11 mouse cellular contexts compared by ENCODE assay signal in genomic region chr19:56133565-56133964, GRCm38 (mm10).
DNase-seq lines count a peak whose midpoint lies in the region; ATAC-seq and TF ChIP-seq lines count a peak whose summit lies in the region.
"Had no signal": no experiment of that assay in that cellular context is flagged by ENCODE, and none has a peak within 500 bp of the region (broad histone marks: within the 10 kb centered on the region; RNA-seq: fewer than 3 reads in every experiment).

No protein-coding gene starts in this region.

- H3K9me3 ChIP-seq in lung, embryonic 15.5 days: no peaks in the 10 kb centered on the region
- H3K9me3 ChIP-seq in limb, embryonic 12.5 days: no peaks in the 10 kb centered on the region
- H3K9me3 ChIP-seq in midbrain, postnatal 0 days (ENCODE audit: low read length): no peaks in the 10 kb centered on the region
- H3K9me3 ChIP-seq: heart, embryonic 15.5 days; neural tube, embryonic 13.5 days had no signal

- 22% methylated on average over 5 of the region's 5 CpGs for WGBS in cerebellum, adult 2 months
- WGBS in lung, embryonic 15.5 days: 32% methylated on average over 5 of the region's 5 CpGs
- WGBS in limb, embryonic 12.5 days: 5% methylated on average over 5 of the region's 5 CpGs
- 4% methylated on average over 5 of the region's 5 CpGs for WGBS in midbrain, postnatal 0 days

- H3K27ac ChIP-seq in cerebellum, adult 2 months (ENCODE audit: insufficient read depth, low read length): no peak overlapping the region
- no peak overlapping the region for H3K27ac ChIP-seq in lung, embryonic 15.5 days
- no peak overlapping the region for H3K27ac ChIP-seq in limb, embryonic 12.5 days
- H3K27ac ChIP-seq in midbrain, postnatal 0 days (ENCODE audit: low read depth, low read length): no peak overlapping the region
- H3K27ac ChIP-seq: heart, embryonic 15.5 days; macrophage; neural tube, embryonic 13.5 days had no signal

- no peak overlapping the region for H3K9ac ChIP-seq in lung, embryonic 15.5 days
- H3K9ac ChIP-seq in limb, embryonic 12.5 days (replicated peaks): no peak overlapping the region
- H3K9ac ChIP-seq in midbrain, postnatal 0 days (replicated peaks; ENCODE audit: low read length, poor library complexity, severe bottlenecking): no peak overlapping the region
- H3K9ac ChIP-seq: heart, embryonic 15.5 days; neural tube, embryonic 13.5 days had no signal

- DNase-seq in cerebellum, postnatal 14 days: peak; percentile 7 to 16
- DNase-seq in cerebellum, adult 2 months: no peak
- no peak for DNase-seq in lung, postnatal 25 days (ENCODE audit: low spot score)
- DNase-seq in midbrain, postnatal 0 days (ENCODE audit: low spot score): peak; percentile 29
- no peak for DNase-seq in natural killer cell, adult 2 months (ENCODE audit: low spot score in 2 of 2)
- DNase-seq in heart, postnatal 14 days: no peak

- intact Hi-C loops in heart, postnatal 14 days (cut with DNase I): loop anchor here (5.0 to 10.0 kb wide), 4 partner anchors 124 to 586 kb away; partner anchors contain the start of gene Tcf7l2

- H3K27me3 ChIP-seq in cerebellum, adult 2 months (ENCODE audit: control insufficient read depth, insufficient read depth, low read length): no peaks in the 10 kb centered on the region
- H3K27me3 ChIP-seq in lung, embryonic 15.5 days: peaks cover 8% of the 10 kb centered on the region; the same call in 1 of the 2 replicates
- peaks cover 30% of the 10 kb centered on the region for H3K27me3 ChIP-seq in limb, embryonic 12.5 days
- H3K27me3 ChIP-seq in midbrain, postnatal 0 days (ENCODE audit: insufficient read depth, low read length): no peaks in the 10 kb centered on the region

- TF ChIP-seq POLR2A in cerebellum, adult 2 months (IDR thresholded peaks at IDR 0.05; ENCODE audit: borderline replicate concordance, insufficient read depth, low read length): no peak

- H3K4me3 ChIP-seq in cerebellum, adult 2 months (replicated peaks; ENCODE audit: insufficient read depth, low read depth, low read length): no peak overlapping the region
- H3K4me3 ChIP-seq in lung, embryonic 15.5 days: no peak overlapping the region
- H3K4me3 ChIP-seq in limb, embryonic 12.5 days (replicated peaks): no peak overlapping the region
- no peak overlapping the region for H3K4me3 ChIP-seq in midbrain, postnatal 0 days (ENCODE audit: low read depth, low read length)
- H3K4me3 ChIP-seq: heart, embryonic 15.5 days; neural tube, embryonic 13.5 days had no signal

- no peaks in the 10 kb centered on the region for H3K36me3 ChIP-seq in lung, embryonic 15.5 days
- H3K36me3 ChIP-seq in limb, embryonic 12.5 days: no peaks in the 10 kb centered on the region
- no peaks in the 10 kb centered on the region for H3K36me3 ChIP-seq in midbrain, postnatal 0 days (ENCODE audit: insufficient read depth, low read length)
- H3K36me3 ChIP-seq: heart, embryonic 15.5 days; neural tube, embryonic 13.5 days had no signal

- ATAC-seq in lung, embryonic 15.5 days (ENCODE audit: borderline replicate concordance, extremely low read depth, low FRiP score, low TSS enrichment): no peak
- no peak for ATAC-seq in limb, embryonic 12.5 days (ENCODE audit: insufficient number of reproducible peaks, insufficient read depth, low FRiP score, low TSS enrichment, low read depth)
- no peak for ATAC-seq in midbrain, postnatal 0 days (ENCODE audit: low FRiP score)

- H3K4me2 ChIP-seq in lung, embryonic 15.5 days: peak overlapping the region; percentile 14; the same call in 1 of the 2 replicates
- peak overlapping the region; percentile 34 for H3K4me2 ChIP-seq in limb, embryonic 12.5 days
- H3K4me2 ChIP-seq in midbrain, postnatal 0 days (ENCODE audit: low read depth, low read length, poor library complexity, severe bottlenecking): no peak overlapping the region

- TF ChIP-seq CTCF in cerebellum, adult 2 months (IDR thresholded peaks at IDR 0.05; ENCODE audit: borderline replicate concordance, insufficient read depth, low read depth, low read length): no peak
- peak; percentile 6; the same call in 1 of the 2 replicates for TF ChIP-seq CTCF in midbrain, postnatal 0 days (IDR thresholded peaks at IDR 0.05)

- no peaks in the 10 kb centered on the region for H3K4me1 ChIP-seq in cerebellum, adult 2 months (ENCODE audit: control insufficient read depth, insufficient read depth, low read length)
- peaks cover 4% of the 10 kb centered on the region for H3K4me1 ChIP-seq in lung, embryonic 15.5 days
- H3K4me1 ChIP-seq in limb, embryonic 12.5 days (replicated peaks): peaks cover 45% of the 10 kb centered on the region
- 0 out of 2 replicates have a peak, but pooled peaks cover 3% of the 10 kb centered on the region for H3K4me1 ChIP-seq in midbrain, postnatal 0 days (ENCODE audit: insufficient read depth, low read length)

Comparison
In these comparisons a context has a peak if more than half of its experiments do, and no peak if none do; other contexts are left out.
1. DNase-seq: peak in cerebellum, postnatal 14 days (2 of 2) and midbrain, postnatal 0 days (single experiment); none in cerebellum, adult 2 months (0 of 2), lung, postnatal 25 days (single experiment), natural killer cell, adult 2 months (0 of 2) and heart, postnatal 14 days (0 of 2).